Mouse (Mus musculus) brain, embryonic 14.5 days (tissue): ENCODE results near the gene Sat2.

ENCODE experiments used
- CTCF ChIP-seq: fragments of 200-500 bp; IDR thresholded peaks from 2 replicates; pipeline ENCODE4 v1.5.1; 2012; ENCODE audit warnings: inconsistent platforms, mild to moderate bottlenecking, moderate library complexity, borderline replicate concordance; ENCODE audit not compliant: insufficient read depth, insufficient read length; ENCODE audit errors: extremely low read depth
- POLR2A ChIP-seq: fragments of 200-500 bp; IDR thresholded peaks from 2 replicates; pipeline ENCODE4 v1.6.1; 2012; ENCODE audit warnings: mild to moderate bottlenecking, inconsistent platforms, borderline replicate concordance; ENCODE audit not compliant: poor library complexity, insufficient read depth, insufficient read length, severe bottlenecking; ENCODE audit errors: extremely low read depth

DNA sequence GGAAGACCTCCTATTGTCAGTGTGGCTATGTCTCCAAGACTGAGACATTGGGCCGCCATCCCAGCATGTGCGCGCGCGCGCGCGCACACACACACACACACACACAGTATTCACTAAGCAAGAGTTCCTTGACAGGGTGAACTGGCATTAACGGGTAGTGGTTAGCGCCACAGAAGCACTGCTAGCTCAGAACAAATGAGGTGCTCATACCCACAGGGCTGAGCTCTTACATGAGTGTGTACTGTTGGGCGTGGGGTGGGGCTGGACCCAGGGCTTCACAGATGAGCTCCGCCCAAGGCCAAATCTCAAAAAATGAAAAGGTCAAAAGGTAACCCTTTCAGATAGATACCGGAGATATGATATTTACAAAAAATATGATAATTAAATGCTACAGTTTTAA lies 36.9 kb upstream of the Sat2 start:
- TF ChIP-seq CTCF, result no peak
- no peak for TF ChIP-seq POLR2A
